Mouse (Mus musculus) bone marrow macrophage, adult 2 months (primary cell): ENCODE results near the gene Nkx1-2.

Experiments
- CTCF ChIP-seq: IDR thresholded peaks from 2 replicates; pipeline ENCODE4 v1.5.1; 2012; ENCODE audit warnings: low read depth, mild to moderate bottlenecking, low read length, moderate library complexity
- POLR2A ChIP-seq: IDR thresholded peaks from 2 replicates; pipeline ENCODE4 v1.6.1; 2012; ENCODE audit warnings: mild to moderate bottlenecking, low read depth, low read length, borderline replicate concordance

DNA sequence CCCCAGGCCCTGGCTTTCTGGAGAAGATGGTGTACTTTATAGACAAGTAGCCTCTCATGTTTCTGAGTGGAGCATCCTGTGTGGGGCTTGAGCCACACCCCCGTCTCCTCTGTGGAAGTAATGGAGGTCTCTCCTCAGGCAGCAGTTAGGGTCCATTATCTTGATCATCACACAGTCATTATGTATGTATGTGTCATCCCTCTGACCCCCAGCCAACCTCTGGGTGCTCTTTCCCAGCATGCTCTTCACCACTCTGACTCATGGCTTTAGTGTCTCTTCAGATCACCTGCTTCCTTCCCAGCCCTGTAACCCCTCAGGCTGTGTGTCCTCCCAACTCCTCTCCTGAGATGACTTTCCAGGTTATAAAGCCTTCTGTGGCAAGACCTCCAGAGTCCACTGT, 42.2 kb upstream of the Nkx1-2 start:
- no peak for TF ChIP-seq POLR2A
- TF ChIP-seq CTCF: no peak
